Mouse (Mus musculus) induced T-regulatory cell, adult 2 months (primary cell): ENCODE results near the gene Nab2.

Experiments used
- DNase-seq: peaks from one replicate; pipeline ENCODE4 v3.0.0-alpha.2; 2012; ENCODE audit warnings: low read depth

Gene Nab2

GRCm38 (mm10) chr10:127643553-127644238, 24.7 kb downstream of the Nab2 start:
- peak; percentile 92 for DNase-seq

- DNase-seq: peak; percentile 95
Measured at GRCm38 (mm10) chr10:127642772-127643552, 25.4 kb downstream of the Nab2 start, which contains the start of gene Stat6. TSS of gene Stat6 (plus strand) at chr10:127642986.

GRCm38 (mm10) chr10:127641861-127642771, 26.3 kb downstream of the Nab2 start:
- peak; percentile 93 for DNase-seq

GRCm38 (mm10) chr10:127640421-127640820, 27.9 kb downstream of the Nab2 start:
- DNase-seq: no peak

- DNase-seq: no peak
Measured at GRCm38 (mm10) chr10:127632668-127633271, 35.6 kb downstream of the Nab2 start.

DNA sequence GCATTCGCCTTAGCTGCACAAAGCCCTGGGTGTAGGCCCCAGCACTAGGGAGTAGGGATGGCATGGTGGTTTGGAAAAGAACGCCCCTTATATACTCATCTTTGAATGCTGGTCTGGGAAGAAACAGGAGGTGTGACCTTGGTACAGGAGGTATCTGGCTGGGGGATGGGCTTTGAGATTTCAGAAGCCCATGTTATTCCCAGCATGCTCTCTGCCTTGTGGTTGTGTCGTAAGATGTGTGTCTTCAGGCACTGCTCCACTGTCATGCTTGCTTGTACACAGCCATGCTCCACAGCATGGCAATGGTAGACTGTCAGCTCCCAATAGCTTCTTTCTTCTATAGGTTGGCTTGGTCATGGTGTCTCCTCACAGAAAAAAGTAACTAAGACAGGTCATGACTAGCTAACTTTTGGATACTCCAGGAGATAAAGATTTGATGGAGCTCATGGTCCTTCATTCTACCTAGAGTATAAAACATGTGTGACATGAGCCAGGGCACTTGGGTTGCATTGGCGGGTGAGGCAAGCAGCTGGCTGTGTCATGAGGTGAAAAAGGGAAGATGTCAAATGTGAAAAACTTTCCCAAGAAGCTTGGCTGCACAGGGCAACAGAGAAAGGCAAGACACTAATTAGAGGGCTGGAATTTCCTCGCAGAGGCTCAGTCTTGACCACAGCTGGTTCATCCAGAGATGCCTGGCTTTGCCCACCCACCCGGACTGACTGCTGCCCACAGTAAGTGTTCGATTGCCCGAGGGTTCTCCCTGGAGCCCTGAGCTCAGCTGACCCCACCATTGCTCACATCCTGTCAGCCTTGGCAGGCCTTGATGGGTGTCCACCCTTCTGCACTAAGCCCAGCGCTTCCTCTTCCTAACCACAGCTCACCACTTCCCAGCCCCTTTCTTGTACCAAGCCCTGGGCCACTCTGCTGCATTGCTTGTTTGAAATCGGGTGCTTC, 36.8 kb downstream of the Nab2 start:
- DNase-seq: no peak

DNA sequence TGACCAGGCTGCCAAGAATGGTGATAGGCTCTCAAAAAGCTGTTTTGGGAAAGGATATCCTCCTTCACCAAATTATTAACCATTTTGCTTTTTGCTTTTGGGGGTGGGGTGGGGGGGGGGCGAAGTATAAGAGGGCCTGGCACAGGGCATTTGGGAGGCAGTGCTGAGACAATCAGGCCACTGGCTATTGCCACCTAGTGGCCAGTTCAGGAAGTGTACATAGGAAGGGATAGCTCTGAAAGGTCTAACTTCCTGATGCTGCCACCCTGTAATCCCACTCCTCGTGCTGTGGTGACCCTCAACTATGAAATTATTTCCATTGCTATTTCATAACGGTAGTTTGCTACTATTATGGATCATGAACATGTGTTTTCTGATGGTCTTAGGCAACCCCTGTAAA, 41.9 kb downstream of the Nab2 start:
- DNase-seq: peak; percentile 68

DNA sequence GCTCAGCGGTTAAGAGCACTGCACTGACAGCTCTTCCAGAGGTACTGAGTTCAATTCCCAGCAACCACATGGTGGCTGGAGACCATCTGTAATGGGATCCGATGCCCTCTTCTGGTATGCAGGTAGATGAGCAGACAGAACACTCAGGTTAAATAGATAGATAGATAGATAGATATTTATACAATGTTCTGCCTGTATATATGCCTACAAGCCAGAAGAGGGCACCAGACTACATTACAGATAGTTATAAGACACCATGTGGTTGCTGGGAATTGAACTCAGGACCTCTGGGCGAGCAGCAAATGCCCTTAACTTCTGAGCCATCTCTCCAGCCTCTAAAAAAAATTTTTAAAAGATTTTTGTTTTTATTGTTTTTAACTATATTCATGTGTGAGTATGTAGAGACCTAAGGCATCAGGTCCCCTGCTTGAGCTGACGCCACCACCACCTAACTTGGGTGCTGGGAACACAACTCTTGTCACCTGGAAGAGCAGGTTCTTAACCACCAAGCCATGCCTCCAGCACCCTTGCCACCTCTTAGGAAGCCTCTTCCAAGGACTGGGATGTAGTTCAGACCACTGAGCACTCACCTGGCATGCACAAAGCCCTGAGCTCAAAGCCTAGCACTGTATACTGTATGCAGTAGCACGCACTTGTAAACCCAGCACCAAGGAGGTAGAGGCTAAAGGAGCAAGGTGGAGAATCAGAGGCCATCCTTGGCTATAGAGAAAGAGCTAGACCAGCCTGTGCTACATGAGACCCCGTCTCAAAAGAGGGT, 44.7 kb downstream of the Nab2 start:
- DNase-seq: no peak

GRCm38 (mm10) chr10:127622661-127623060, 45.7 kb downstream of the Nab2 start:
- no peak for DNase-seq

DNA sequence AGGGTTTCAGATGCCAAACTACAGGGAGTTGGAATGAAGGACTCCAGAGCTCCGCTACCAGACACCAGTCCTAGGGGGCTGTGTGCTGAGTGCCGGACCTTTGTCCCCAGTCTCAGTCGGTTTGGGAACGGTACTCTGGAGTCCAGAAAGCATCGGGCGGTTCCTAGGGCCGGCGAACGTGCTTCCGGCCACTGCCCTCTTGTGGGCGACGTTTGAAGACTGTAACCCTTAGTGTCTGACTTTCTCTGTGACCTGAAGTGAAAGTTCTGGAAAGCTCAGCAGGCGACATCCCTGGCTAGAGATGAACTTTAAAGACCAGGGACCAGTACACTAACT, 46.3 kb downstream of the Nab2 start:
- peak; percentile 42 for DNase-seq

DNA sequence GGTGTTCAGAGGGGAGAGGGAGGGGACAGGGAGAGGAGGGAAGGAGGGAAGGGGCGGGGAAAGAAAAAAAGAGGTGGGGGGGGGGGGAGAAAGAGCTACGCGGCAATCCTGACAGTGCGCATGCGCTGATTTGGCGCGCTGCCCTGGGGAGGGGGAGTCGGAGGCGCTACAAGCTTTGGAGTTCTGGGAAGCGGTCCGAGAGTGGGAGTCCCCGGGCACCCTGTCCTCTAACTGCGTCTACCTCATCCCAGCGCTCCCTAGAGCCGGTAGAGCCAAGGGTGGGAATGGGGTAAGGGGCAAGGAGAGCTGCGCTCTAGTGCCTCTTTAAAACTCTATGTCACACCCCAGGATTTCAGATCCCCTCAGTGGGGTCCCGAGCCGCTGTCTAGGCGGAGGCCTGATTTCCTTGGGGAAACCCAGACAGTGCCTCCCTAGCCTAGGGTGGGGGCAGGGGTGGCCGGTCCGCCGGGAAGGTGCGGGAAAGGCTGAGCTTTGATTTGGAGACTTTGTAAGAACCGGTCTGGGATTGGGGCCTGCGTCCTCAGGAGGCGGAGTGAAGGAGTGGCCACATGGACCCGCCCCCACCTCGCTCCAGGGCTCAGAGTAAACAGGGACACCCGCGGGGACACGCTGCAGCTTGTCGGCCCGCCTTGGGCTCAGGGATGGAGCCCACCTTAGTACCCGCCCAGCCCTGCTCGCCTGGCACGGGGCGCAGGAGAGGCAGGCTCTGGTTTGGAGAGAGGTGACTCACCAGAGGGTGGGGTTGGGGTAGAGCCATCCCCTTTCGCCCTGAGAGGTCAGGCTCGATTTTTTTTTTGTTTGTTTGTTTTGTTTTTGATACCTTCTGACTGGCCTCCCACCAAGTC, 46.9 kb downstream of the Nab2 start:
- DNase-seq: peak; percentile 69

DNA sequence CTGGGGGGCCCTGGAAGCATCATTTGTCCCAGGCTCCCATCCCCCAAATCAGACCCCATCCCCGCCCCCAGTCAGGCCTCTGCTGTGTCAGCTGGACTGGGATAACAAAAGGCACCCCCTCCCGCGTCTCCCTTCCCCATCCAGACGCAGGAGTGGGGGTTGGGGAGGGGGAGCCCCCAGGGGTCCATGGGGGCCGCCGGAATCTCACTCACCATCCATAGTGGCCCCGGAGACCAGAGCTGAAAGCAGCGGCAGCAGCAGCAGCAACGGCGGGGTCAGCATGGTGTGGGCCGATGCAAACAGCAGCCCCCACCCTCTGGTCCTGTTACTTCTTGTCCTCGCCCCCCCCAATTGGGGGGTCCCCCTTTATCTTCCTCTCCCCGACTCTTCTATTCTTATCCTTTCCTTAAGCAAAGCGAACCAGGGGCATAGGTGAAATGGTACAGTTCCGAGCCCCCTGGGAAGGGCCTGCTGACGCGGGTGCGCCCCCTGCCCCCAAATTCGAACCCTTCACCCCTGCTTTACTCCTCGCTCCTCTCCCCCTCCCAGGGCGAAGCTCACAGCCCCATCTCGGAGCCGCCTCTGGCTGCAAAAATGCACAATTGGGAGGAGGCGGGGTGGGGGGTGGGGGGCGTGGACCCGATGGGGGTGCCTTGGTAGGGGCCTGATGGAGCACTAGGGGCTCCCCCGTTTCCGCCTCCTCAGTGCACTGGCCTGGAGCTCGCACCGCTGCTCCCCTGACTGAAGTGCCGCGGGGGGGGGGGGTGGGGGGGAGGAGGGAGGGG, 47.8 kb downstream of the Nab2 start, which contains the start of gene Lrp1:
Lrp1 (minus strand) TSS at position 743 of the 785 bp plus-strand sequence.
- DNase-seq: no peak

DNA sequence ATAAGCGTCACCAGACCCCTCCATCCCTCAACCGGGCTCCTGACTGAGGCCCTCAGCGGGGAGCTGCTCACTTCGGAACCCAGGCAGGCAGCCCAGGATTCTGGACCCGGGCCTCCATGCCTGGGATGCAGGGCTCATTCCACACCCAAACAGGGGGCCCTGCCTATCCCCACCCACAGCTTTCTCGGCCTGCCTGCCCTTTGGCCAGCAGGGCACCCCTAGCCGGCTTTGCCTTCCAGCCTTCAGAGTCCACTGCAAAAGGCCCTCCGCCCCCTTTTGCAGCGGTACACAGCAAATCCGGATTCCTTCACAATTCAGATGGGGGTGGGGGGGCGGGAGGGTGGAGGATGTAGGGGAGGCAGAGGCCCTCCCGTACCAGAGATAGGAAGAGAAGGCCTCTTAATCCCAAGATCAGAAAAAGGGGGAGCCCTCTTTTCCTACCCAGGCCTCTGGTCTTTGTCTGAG, 48.4 kb downstream of the Nab2 start:
- DNase-seq: no peak

GRCm38 (mm10) chr10:127619119-127619721, 49.1 kb downstream of the Nab2 start:
- no peak for DNase-seq

DNA sequence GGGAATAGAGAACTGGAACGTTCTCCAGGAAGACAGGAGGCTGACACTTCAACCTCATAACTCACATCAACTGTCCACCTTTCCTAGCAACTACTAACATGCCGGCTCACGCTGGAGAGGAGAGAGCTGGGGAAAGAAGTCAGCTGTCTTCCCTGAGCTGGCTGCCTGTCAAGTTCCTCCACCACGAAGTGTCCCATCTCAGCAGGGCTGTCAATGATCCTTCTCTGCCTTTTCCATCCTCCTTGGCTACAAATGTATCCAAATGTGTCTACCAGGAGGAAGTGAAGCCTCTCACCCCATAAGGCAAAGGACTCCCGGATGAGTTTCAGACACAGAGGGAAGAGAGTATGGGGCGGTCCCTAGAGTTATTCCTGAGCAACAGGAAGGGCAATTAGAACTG, 50.2 kb downstream of the Nab2 start:
- no peak for DNase-seq

- no peak for DNase-seq
Measured at GRCm38 (mm10) chr10:127617294-127617693, 51.1 kb downstream of the Nab2 start.

DNA sequence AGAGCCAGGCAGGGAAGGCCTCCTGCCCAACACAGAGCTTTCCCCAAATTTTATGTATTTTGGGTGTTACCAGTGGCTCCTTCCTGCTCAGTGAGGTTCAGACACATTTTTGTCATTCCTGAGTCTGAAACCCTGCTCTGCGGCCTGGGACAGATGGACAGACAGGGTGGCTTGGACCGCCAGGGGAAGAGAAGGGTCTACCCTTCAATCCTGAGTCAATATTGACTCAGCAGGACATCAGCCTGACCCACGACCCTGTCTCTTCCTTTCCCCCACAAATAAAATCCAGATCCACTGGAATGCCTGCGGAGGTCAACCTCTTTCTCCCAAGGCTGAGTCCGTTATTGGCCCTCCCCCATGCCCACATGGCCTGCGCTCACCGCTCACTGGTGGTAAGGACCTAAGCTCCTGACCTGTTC, 52.1 kb downstream of the Nab2 start:
- DNase-seq: no peak

DNA sequence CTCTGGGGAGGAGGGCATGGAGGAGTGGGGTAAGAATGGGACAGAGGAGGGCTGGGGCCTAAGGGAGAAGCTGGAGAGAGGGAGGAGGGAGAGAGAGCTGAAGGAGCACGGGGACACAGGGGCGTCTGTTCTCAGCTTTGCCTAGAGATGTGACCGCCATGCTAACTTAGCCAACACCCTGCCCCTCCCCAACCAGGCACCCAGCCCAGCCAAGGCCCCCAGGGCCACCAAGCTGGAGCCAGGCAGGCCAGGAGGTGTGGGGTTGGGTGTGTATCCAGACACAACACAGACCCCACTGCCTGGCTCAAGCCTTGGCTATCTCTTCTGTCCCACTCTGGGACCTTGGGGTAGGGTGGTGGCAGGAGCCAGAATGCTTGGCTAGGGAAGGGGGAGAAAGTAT, 52.8 kb downstream of the Nab2 start:
- DNase-seq: no peak
